Mouse (Mus musculus) frontal cortex, adult 2 months (tissue): Measurements from ENCODE around the gene Mrpl43. TPM values are rescaled to one million over a fixed set of nuclear protein-coding genes. Genes with fewer than 3 reads are reported as not detected.

Source experiments
- DNase-seq, 2 experiments: peaks; one replicate each; pipeline ENCODE4 v3.0.0; 2022; ENCODE audit warnings: low spot score in 1 of 2; ENCODE audit errors: extremely low spot score in 1 of 2
- polyA plus RNA-seq: library from polyadenylated mRNA; depleted of rRNA; stranded (reverse); fragments of >200 nt; gene quantifications from 2 replicates; pipeline ENCODE4 v1.2.3, GENCODE M21; 2012; rRNA removed

The Mrpl43 gene
- polyA plus RNA-seq, 1 experiment: 80.2 TPM

GRCm38 (mm10) chr19:44983366-44983765, 22.9 kb downstream of the Mrpl43 start:
- DNase-seq: no peak

GRCm38 (mm10) chr19:44982477-44983115, 23.6 kb downstream of the Mrpl43 start:
- DNase-seq: no peak

DNA sequence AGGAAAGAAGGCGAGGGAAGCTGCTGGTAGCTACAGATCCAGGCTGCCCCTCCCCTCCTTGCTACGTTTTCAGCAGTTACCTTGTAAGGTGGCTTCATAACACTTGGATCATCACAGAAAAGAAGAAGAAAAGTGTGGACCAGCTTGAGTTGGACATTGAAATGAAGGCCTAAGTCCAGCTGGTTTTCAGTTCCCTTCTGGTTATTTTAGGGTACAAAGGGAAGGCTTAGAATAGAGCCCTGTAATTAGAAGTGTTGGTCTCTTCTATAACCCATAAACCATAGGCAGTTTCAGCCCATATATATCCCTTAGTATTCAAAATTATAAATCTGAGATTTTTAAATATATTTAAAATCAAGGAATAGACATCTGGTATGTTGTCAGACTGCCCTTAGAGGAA, 25.5 kb downstream of the Mrpl43 start:
- no peak for DNase-seq

GRCm38 (mm10) chr19:44977148-44977547, 29.1 kb downstream of the Mrpl43 start:
- no peak for DNase-seq

- no peak for DNase-seq
Observed at GRCm38 (mm10) chr19:44976636-44977035, 29.6 kb downstream of the Mrpl43 start.

GRCm38 (mm10) chr19:44968329-44968728, 37.9 kb downstream of the Mrpl43 start:
- no peak for DNase-seq

- DNase-seq: no peak
Observed at GRCm38 (mm10) chr19:44965978-44966377, 40.3 kb downstream of the Mrpl43 start.

DNA sequence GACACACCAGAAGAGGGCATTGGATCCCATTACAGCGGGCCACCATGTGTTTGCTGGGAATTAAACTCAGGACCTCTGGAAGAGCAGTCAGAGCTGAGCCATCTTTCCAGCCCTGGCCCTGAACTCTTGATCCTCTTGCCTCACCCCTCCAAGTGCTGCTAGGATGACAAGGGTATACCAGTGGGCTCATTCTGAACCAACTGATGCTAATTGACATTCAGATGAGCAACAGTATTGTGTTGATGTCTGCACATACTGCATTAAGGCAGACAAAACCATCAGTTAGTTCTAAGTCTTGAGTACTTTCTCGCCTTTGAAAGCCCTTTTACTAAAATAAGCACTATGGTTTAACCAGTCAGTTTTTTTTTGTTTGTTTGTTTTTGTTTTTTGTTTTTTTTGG, 46.6 kb downstream of the Mrpl43 start:
- no peak for DNase-seq

Other genes starting within 250 kb of the Mrpl43 start
- gene Slf2, start 75.3 kb downstream of the Mrpl43 start, polyA plus RNA-seq: 39.7 and 46.4 TPM in 2 replicates
- gene Sema4g, start 17.3 kb downstream of the Mrpl43 start, polyA plus RNA-seq: 52.4 and 53.9 TPM in 2 replicates
- 10.2 and 11.3 TPM in 2 replicates for gene Twnk, start 779 bp downstream of the Mrpl43 start, polyA plus RNA-seq
- 34.7 and 37.1 TPM in 2 replicates for gene Lzts2, start 8.0 kb upstream of the Mrpl43 start, polyA plus RNA-seq
- 7.6 and 7.7 TPM in 2 replicates for gene Pdzd7, start 39.3 kb upstream of the Mrpl43 start, polyA plus RNA-seq
- 103 and 108 TPM in 2 replicates for gene Sfxn3, start 41.1 kb upstream of the Mrpl43 start, polyA plus RNA-seq
- 4.3 and 5.3 TPM in 2 replicates for gene Kazald1, start 68.8 kb upstream of the Mrpl43 start, polyA plus RNA-seq
- gene Tlx1, start 144.2 kb upstream of the Mrpl43 start, polyA plus RNA-seq: not detected in 2 replicates
- not detected in 2 replicates for gene Lbx1, start 229.4 kb upstream of the Mrpl43 start, polyA plus RNA-seq